Mouse (Mus musculus) cerebellum, adult 11 months (tissue): ENCODE measurements around the gene Smc4.
A peak's percentile ranks its signal among the peaks of the same experiment; 100 is the strongest.

Source experiments
- DNase-seq: peaks from one replicate; pipeline ENCODE4 v3.0.0; 2022

Smc4 gene

GRCm38 (mm10) chr3:69004437-69005337 lies at the start of gene Smc4, which contains the start of gene Ift80:
Smc4 (plus strand) TSS chr3:69004738.
Ift80 (minus strand) TSS chr3:69004570.
- DNase-seq: peak; percentile 94

GRCm38 (mm10) chr3:68956454-68956853 lies 48.1 kb upstream of the Smc4 start:
- DNase-seq: no peak

DNA sequence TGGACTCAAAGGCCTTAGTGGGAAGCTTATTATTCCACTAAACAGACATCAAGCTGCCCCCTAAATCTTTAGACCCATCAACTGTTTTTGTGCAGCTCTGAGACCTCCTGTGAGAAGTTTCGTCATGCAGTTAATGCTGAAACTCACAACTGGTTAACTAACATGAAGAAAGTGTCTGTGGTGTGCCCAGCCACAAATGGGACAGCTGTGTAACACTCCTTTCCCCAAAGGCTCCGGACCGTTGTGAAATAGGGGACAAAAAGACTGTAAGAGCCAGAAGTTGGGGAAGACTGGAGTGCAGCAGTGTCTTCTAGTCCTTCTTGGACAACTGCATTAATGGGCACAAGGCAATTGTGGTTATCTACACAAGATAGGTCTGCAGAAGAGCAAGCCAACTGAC lies 47.1 kb upstream of the Smc4 start:
- DNase-seq: no peak

- no peak for DNase-seq
Observed at GRCm38 (mm10) chr3:68964682-68965081, 39.9 kb upstream of the Smc4 start.

GRCm38 (mm10) chr3:68966527-68967285 lies 37.8 kb upstream of the Smc4 start:
- no peak for DNase-seq

GRCm38 (mm10) chr3:68967404-68967803 lies 37.1 kb upstream of the Smc4 start:
- DNase-seq: no peak

GRCm38 (mm10) chr3:68969091-68969590 lies 35.4 kb upstream of the Smc4 start:
- DNase-seq: no peak

- DNase-seq: no peak
Observed at GRCm38 (mm10) chr3:68973574-68973973, 31.0 kb upstream of the Smc4 start.

- DNase-seq: no peak
Observed at GRCm38 (mm10) chr3:68974639-68975532, 29.7 kb upstream of the Smc4 start.

GRCm38 (mm10) chr3:68975533-68976490 lies 28.7 kb upstream of the Smc4 start:
- DNase-seq: no peak

DNA sequence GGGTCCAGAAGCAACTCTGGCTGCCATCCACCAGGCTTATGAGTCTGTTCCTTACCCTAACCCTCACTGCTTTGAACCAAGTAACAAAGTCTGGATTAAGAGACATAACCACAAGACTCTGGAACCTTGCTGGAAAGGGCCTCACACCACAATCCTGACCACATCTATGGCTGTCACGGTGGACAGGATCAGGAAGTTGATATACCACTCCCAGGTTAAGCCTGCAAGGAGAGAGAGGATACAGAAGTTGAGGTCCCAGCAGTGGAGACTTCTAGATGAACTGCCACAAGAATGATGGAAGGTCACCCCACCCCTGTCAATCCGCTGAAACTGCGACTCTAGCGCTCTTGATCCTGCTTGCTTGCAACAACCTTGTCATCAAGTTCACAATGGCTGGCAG lies 26.8 kb upstream of the Smc4 start:
- no peak for DNase-seq

DNA sequence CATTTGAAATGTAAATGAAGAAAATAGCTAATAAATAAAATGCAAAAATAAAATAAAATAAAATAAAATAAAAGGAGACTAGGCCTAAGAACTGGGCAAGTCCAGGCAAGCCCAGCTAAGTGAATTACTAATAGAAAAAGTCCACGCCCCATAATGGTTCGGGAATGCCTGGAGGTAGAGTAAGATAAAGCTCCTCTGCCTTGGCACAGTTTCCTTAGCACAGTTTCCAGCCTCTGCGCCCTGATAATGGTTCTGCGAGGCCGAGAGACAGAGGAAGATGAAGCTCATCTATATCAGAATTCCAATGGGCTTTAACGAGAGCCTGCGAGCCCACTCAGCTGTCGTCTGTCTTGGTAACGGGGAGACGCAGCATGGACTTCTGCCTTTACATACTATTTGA lies 25.4 kb upstream of the Smc4 start:
- DNase-seq: no peak

GRCm38 (mm10) chr3:68980898-68981297 lies 23.6 kb upstream of the Smc4 start:
- no peak for DNase-seq

GRCm38 (mm10) chr3:68986550-68986949 lies 18.0 kb upstream of the Smc4 start:
- DNase-seq: no peak

DNA sequence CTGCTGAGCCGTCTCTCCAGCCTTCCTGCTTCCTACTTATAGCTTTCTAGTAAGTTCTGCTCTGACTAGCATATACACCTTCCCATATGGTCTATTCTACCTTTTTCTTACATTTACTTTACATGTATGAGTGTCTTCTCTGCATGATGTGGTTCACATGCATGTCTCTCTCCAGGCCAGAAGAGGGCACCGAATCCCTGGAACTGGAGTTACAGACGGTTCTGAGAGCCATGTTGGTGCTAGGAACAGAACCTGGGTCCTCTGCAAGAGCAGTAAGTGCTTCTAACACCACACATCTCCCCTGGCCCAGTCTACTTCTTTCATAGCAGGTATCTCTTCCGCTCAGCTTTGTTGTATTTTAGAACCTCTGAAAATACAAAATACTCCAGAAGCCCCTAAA lies 1.8 kb upstream of the Smc4 start:
- no peak for DNase-seq

DNA sequence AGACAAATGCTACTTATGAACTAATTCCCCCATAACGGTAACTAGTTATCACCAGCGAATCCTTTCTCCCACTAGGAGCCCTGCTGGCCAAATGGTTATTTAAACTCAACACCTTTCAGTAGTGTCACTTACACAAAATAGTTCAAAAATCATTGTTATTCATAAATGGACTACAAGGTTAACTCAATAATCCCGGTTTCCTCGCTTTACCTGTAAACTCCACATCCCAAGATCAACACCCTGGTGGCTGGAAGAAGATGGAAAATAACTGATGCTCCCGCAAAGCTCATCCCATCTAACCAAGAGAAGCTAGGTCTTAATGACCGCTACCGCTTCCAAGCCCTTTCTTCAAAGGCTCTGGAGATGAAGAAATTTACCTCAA lies 492 bp upstream of the Smc4 start:
- DNase-seq: no peak

DNA sequence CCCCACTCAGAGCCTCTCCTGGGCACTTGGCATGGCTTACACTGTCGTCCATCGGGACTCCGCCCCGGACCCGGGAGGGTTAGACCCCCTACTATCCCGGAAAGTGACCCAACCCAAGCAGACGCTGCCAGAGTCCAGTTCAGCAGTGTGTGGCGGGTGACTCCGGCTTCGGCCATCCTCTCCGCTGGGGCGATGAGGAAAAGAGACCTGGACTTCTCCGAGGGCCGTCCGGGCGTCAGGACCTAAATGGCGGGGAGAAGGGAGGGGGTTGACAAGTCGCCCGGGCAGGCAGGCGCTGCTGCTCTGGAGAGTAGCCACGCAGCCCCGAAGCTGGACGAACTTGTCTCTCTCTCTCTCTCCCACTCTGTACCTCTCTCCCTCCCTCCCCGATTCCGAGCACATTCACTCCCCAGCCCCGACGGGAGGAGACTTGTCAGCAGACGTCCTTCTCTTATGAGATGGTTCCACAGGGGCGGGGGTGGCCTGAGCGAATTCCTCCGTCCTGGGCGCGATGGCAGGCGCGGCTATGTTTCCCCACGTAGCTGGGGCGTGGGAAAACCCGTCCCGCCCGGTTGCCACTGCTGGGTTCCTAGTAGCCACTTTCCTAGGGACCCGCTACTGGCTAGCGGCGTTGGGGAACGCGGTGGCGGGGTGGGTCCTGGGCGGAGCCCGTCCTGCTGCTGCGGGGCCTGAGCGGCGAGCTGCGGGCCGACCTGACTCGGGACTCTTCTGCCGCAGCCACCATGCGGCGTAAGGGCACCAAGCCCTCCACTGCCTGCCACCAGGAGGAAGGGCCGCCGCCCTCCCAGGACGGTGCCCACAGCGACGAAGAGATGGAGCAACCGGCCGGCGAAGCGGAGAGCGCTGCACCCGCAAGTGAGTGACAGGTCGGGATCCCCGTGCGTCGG lies 1.1 kb downstream of the Smc4 start:
- DNase-seq: peak; percentile 54

DNA sequence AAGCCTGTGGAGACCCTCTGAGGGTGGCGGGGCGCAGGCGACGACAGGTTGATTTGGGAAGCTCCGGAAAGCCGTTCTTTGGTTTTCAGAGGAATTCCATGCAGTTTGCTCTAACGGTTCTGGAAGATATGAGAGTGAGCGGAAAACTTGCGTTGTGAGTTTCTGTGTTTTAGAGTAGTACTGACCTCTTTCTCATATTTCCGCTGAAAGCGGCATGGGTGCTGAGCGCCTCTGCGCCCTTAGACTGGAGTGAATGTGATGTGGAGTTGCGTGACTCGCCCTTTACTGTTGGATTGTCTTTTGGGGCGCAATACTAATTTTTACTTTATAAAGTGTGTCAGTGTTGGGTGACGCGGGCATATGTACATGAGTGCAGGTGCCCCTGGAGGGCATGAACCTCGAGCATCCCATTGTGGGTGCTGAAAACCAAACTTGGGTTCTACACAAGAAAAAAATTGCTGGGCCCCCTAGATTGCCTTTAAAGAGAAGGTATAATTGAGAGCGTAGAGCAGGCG lies 1.8 kb downstream of the Smc4 start:
- no peak for DNase-seq

GRCm38 (mm10) chr3:69008873-69009272 lies 4.3 kb downstream of the Smc4 start:
- DNase-seq: no peak

DNA sequence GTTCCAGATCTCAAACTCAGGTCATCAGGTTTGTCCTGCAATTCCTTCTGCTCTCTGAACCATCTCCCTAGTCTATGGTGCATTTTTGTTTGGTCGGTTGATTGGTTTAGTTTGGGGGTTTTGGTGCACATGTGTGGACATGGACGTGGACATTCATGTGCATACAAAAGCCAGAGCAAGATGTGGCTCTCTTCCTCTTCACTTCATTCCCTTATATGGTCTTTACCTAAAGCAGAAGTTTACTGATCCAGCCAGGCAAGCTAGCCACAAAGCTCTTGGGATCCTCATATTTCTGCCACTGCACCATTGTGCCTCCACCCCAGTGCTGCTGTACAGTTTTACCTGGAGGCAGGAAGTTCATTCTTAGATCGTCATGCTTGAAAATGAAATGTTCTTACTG lies 12.6 kb downstream of the Smc4 start:
- DNase-seq: no peak
